Mouse (Mus musculus) CH12.LX (cell line): ENCODE measurements around the gene Robo2. TPM values are rescaled to one million over a fixed set of nuclear protein-coding genes. Genes with fewer than 3 reads are reported as not detected.

Experiments
- DNase-seq: peaks from one replicate; pipeline ENCODE4 v3.0.0-alpha.2; 2013; ENCODE audit errors: extremely low read depth
- H3K27ac ChIP-seq: 2 replicates; pipeline ENCODE4 v1.5.1; 2012; ENCODE audit warnings: low read depth, mild to moderate bottlenecking, control low read depth, moderate library complexity; ENCODE audit not compliant: insufficient read depth
- H3K27me3 ChIP-seq: replicated peaks from 2 replicates; pipeline ENCODE3; 2012; ENCODE audit warnings: inconsistent platforms
- H3K36me3 ChIP-seq, 2 experiments: replicated peaks in 1 of 2; 2 replicates each; pipeline versions ENCODE3 to v1.6.1; 2012; ENCODE audit warnings: inconsistent platforms in 1 of 2, low read length in 1 of 2, mild to moderate bottlenecking in 1 of 2, mixed read lengths in 1 of 2, moderate library complexity in 1 of 2; ENCODE audit not compliant: control insufficient read depth in 1 of 2, insufficient read depth in 1 of 2
- H3K4me1 ChIP-seq, 2 experiments: 2 replicates each; pipeline ENCODE4 v1.6.1; 2012; ENCODE audit warnings: inconsistent platforms in 1 of 2, moderate library complexity in 1 of 2; ENCODE audit not compliant: insufficient read depth in 2 of 2, control insufficient read depth in 1 of 2
- H3K4me2 ChIP-seq: 2 replicates; pipeline ENCODE4 v1.6.1; 2012; ENCODE audit warnings: low read depth, mild to moderate bottlenecking, control low read depth; ENCODE audit not compliant: poor library complexity, insufficient read depth, severe bottlenecking
- H3K4me3 ChIP-seq, 3 experiments: fragments of 150-350 bp in 1 of 3; sonication (generic) in 1 of 3; replicated peaks in 1 of 3; 2 replicates each; pipeline versions ENCODE3 to v1.5.1; 2011 to 2012; ENCODE audit warnings: low read depth in 2 of 3, low read length in 2 of 3, mild to moderate bottlenecking in 2 of 3, moderate library complexity in 2 of 3, control low read depth in 1 of 3, improper control_type of control experiment in 1 of 3, inconsistent platforms in 1 of 3, mixed read lengths in 1 of 3; ENCODE audit not compliant: poor library complexity in 1 of 3
- H3K79me2 ChIP-seq: replicated peaks from 2 replicates; pipeline ENCODE4 v1.6.1; 2012; ENCODE audit warnings: mild to moderate bottlenecking, moderate library complexity; ENCODE audit not compliant: control insufficient read depth, poor library complexity, insufficient read depth, severe bottlenecking; ENCODE audit errors: extremely low read depth
- H3K9ac ChIP-seq: 2 replicates; pipeline ENCODE4 v1.6.1; 2012; ENCODE audit warnings: low read depth, mild to moderate bottlenecking, control low read depth, moderate library complexity; ENCODE audit not compliant: insufficient read depth
- H3K9me3 ChIP-seq: replicated peaks from 2 replicates; pipeline ENCODE3; 2012; ENCODE audit warnings: low read length, inconsistent platforms, mixed read lengths
- BHLHE40 ChIP-seq: IDR thresholded peaks from 2 replicates; pipeline ENCODE4 v1.6.1; 2011; ENCODE audit warnings: mild to moderate bottlenecking, low read depth, low read length, improper control_type of control experiment
- CHD1 ChIP-seq: IDR thresholded peaks from 2 replicates; pipeline ENCODE4 v1.6.1; 2012; ENCODE audit warnings: low read depth, low read length, improper control_type of control experiment, inconsistent platforms
- E2F4 ChIP-seq: IDR thresholded peaks from 2 replicates; pipeline ENCODE4 v1.6.1; 2011; ENCODE audit warnings: low read depth, low read length, improper control_type of control experiment; ENCODE audit not compliant: insufficient replicate concordance
- ELF1 ChIP-seq: IDR thresholded peaks from 2 replicates; pipeline ENCODE4 v1.6.1; 2014; ENCODE audit warnings: low read depth, mild to moderate bottlenecking, inconsistent platforms, low read length, improper control_type of control experiment
- EP300 ChIP-seq: IDR thresholded peaks from 2 replicates; pipeline ENCODE4 v1.6.1; 2011; ENCODE audit warnings: low read length, improper control_type of control experiment
- ETS1 ChIP-seq: conservative IDR thresholded peaks from 2 replicates; pipeline ENCODE4 v1.6.1; 2012; ENCODE audit warnings: low read depth, mild to moderate bottlenecking, inconsistent platforms, low read length, improper control_type of control experiment, moderate library complexity
- GABPA ChIP-seq: IDR thresholded peaks from 2 replicates; pipeline ENCODE4 v1.6.1; 2012; ENCODE audit warnings: low read depth, low read length, improper control_type of control experiment, inconsistent platforms; ENCODE audit not compliant: insufficient replicate concordance
- HCFC1 ChIP-seq: IDR thresholded peaks from 2 replicates; pipeline ENCODE4 v1.6.1; 2012; ENCODE audit warnings: low read depth, mild to moderate bottlenecking, inconsistent platforms, low read length, improper control_type of control experiment
- IRF4 ChIP-seq: IDR thresholded peaks from 2 replicates; pipeline ENCODE4 v1.6.1; 2014; ENCODE audit warnings: low read depth, mild to moderate bottlenecking, inconsistent platforms, low read length, improper control_type of control experiment
- JUN ChIP-seq: IDR thresholded peaks from 2 replicates; pipeline ENCODE4 v1.6.1; 2011; ENCODE audit warnings: low read depth, mild to moderate bottlenecking, low read length, improper control_type of control experiment, moderate library complexity; ENCODE audit not compliant: insufficient read depth
- JUND ChIP-seq: conservative IDR thresholded peaks from 2 replicates; pipeline ENCODE4 v1.6.1; 2011; ENCODE audit warnings: low read depth, low read length, improper control_type of control experiment
- MAX ChIP-seq: IDR thresholded peaks from 2 replicates; pipeline ENCODE4 v1.6.1; 2011; ENCODE audit warnings: low read length, improper control_type of control experiment
- MEF2A ChIP-seq: IDR thresholded peaks from 2 replicates; pipeline ENCODE4 v1.6.1; 2014; ENCODE audit warnings: low read depth, mild to moderate bottlenecking, inconsistent platforms, low read length, improper control_type of control experiment, borderline replicate concordance
- MYC ChIP-seq: IDR thresholded peaks from 2 replicates; pipeline ENCODE4 v1.6.1; 2011; ENCODE audit warnings: low read depth, mild to moderate bottlenecking, improper control_type of control experiment, low read length
- NRF1 ChIP-seq: IDR thresholded peaks from 2 replicates; pipeline ENCODE4 v1.6.1; 2014; ENCODE audit warnings: low read depth, mild to moderate bottlenecking, inconsistent platforms, low read length, improper control_type of control experiment, moderate library complexity
- PAX5 ChIP-seq: IDR thresholded peaks from 2 replicates; pipeline ENCODE4 v1.6.1; 2012; ENCODE audit warnings: low read length, inconsistent platforms, mixed read lengths
- RCOR1 ChIP-seq: conservative IDR thresholded peaks from 2 replicates; pipeline ENCODE4 v1.6.1; 2012; ENCODE audit warnings: low read depth, mild to moderate bottlenecking, inconsistent platforms, low read length, improper control_type of control experiment
- SMC3 ChIP-seq: IDR thresholded peaks from 2 replicates; pipeline ENCODE4 v1.6.1; 2011; ENCODE audit warnings: low read depth, low read length, improper control_type of control experiment
- TBP ChIP-seq: conservative IDR thresholded peaks from 2 replicates; pipeline ENCODE4 v1.6.1; 2011; ENCODE audit warnings: low read depth, low read length, improper control_type of control experiment
- UBTF ChIP-seq: IDR thresholded peaks from 2 replicates; pipeline ENCODE4 v1.6.1; 2012; ENCODE audit warnings: low read depth, mild to moderate bottlenecking, inconsistent platforms, low read length, improper control_type of control experiment, moderate library complexity
- USF1 ChIP-seq: IDR thresholded peaks from 2 replicates; pipeline ENCODE4 v1.6.1; 2014; ENCODE audit warnings: low read depth, mild to moderate bottlenecking, inconsistent platforms, low read length, improper control_type of control experiment
- USF2 ChIP-seq: conservative IDR thresholded peaks from 2 replicates; pipeline ENCODE4 v1.6.1; 2011; ENCODE audit warnings: low read depth, low read length, improper control_type of control experiment
- ZC3H11A ChIP-seq: IDR thresholded peaks from 2 replicates; pipeline ENCODE4 v1.6.1; 2012; ENCODE audit warnings: low read depth, mild to moderate bottlenecking, inconsistent platforms, low read length, improper control_type of control experiment
- dilution Hi-C: fragments of 300-500 bp; cut with MboI; formaldehyde crosslinking; loops from 2 replicates; pipeline ENCODE4 v1.14.3; 2020; ENCODE audit warnings: low sequenced_read_pairs; ENCODE audit not compliant: extremely low pct_unique_long_range_greater_than_20kb, extremely low pct_ligation_motif_present
- in situ Hi-C: fragments of 300-500 bp; cut with MboI; formaldehyde crosslinking; loops from 3 replicates; pipeline ENCODE4 v1.14.3; 2019; ENCODE audit warnings: low sequenced_read_pairs, low pct_ligation_motif_present, low pct_unique_long_range_greater_than_20kb, mixed read lengths
- polyA plus RNA-seq: library from polyadenylated mRNA; unstranded; fragments of >175 nt; gene quantifications from 2 replicates; pipeline ENCODE4 v1.2.1, GENCODE M21; 2012; ENCODE audit warnings: low read depth; ENCODE audit not compliant: insufficient read length
- total RNA-seq, 2 experiments: library from RNA; depleted of rRNA; stranded (reverse); fragments of 300-350 nt in 1 of 2; fragments of >200 nt in 1 of 2; gene quantifications; 2 replicates each; pipeline ENCODE4 v1.2.3; 2012 to 2014

The Robo2 gene
- total and polyA plus RNA-seq, 3 experiments, result not detected

GRCm38 (mm10) chr16:74167832-74168231 lies 243.8 kb downstream of the Robo2 start:
- Histone ChIP-seq H3K36me3 (no peaks in the 10 kb centered on the region), H3K4me1 (no peaks in the 10 kb centered on the region), H3K4me2 (no peak overlapping the region), H3K9ac (no peak overlapping the region), H3K79me2 (no peaks in the 10 kb centered on the region), H3K9me3 (peaks cover 59% of the 10 kb centered on the region), H3K4me3 (no peak overlapping the region), H3K27me3 (no peaks in the 10 kb centered on the region), H3K27ac (no peak overlapping the region)
- DNase-seq, result no peak
- dilution Hi-C loops (no loop called here), in situ Hi-C loops (no loop called here)
- TF ChIP-seq TBP (no peak), EP300 (no peak), RCOR1 (no peak), BHLHE40 (no peak), PAX5 (no peak), MEF2A (no peak), IRF4 (no peak), MAX (no peak), NRF1 (no peak), UBTF (no peak), E2F4 (no peak), GABPA (no peak), HCFC1 (no peak), MYC (no peak), USF1 (no peak), ETS1 (no peak), ELF1 (no peak)

- no peaks in the 10 kb centered on the region for H3K79me2 ChIP-seq
- no peak overlapping the region for H3K4me2 ChIP-seq
- in situ Hi-C loops (no loop called here), dilution Hi-C loops (no loop called here)
- H3K9ac ChIP-seq, result no peak overlapping the region
- H3K4me1 ChIP-seq, result no peaks in the 10 kb centered on the region
- H3K4me3 ChIP-seq, result no peak overlapping the region
- no peak for TF ChIP-seq JUND
- TF ChIP-seq SMC3, result no peak
- no peak for TF ChIP-seq NRF1
- no peak for TF ChIP-seq JUN
- TF ChIP-seq ZC3H11A, result no peak
- no peak for TF ChIP-seq CHD1
- no peak for TF ChIP-seq PAX5
- TF ChIP-seq USF2, result no peak
- no peak overlapping the region for H3K27ac ChIP-seq
- H3K27me3 ChIP-seq, result no peaks in the 10 kb centered on the region
- H3K36me3 ChIP-seq, result no peaks in the 10 kb centered on the region
- peaks cover 48% of the 10 kb centered on the region for H3K9me3 ChIP-seq
- no peak for DNase-seq
Measured at GRCm38 (mm10) chr16:74162041-74162440, 249.6 kb downstream of the Robo2 start.
